Mouse (Mus musculus): Measurements from ENCODE around the gene Cops7b. TPM values are rescaled to one million over a fixed set of nuclear protein-coding genes. Genes with fewer than 3 reads are reported as not detected.
A peak's percentile ranks its signal among the peaks of the same experiment; 100 is the strongest.

Gene Cops7b
- polyA plus RNA-seq, 1 experiment from 2014 or later: 60.6 TPM

GRCm38 (mm10) chr1:86610954-86611353 is 28.2 kb downstream of the Cops7b start:
- Histone ChIP-seq H3K4me1 (replicated peaks) (no peaks in the 10 kb centered on the region), H3K27ac (replicated peaks) (no peak overlapping the region), H3K4me3 (no peak overlapping the region), H3K36me3 (peaks cover 44% of the 10 kb centered on the region), H3K9ac (no peak overlapping the region), H3K4me2 (no peak overlapping the region), H3K27me3 (no peaks in the 10 kb centered on the region), H3K9me3 (no peaks in the 10 kb centered on the region)
- ATAC-seq (ENCODE audit: low read depth): no peak
- 84% methylated on average over 1 of the region's 1 CpGs for WGBS

GRCm38 (mm10) chr1:86612081-86612480 is 29.4 kb downstream of the Cops7b start:
- peaks cover 36% of the 10 kb centered on the region for H3K36me3 ChIP-seq
- H3K4me2 ChIP-seq: no peak overlapping the region
- no peaks in the 10 kb centered on the region for H3K27me3 ChIP-seq
- no peaks in the 10 kb centered on the region for H3K9me3 ChIP-seq
- WGBS: 60% methylated on average over 1 of the region's 1 CpGs
- no peaks in the 10 kb centered on the region for H3K4me1 ChIP-seq (replicated peaks)
- no peak for ATAC-seq (ENCODE audit: low read depth)
- no peak overlapping the region for H3K4me3 ChIP-seq
- H3K9ac ChIP-seq: no peak overlapping the region
- H3K27ac ChIP-seq (replicated peaks): no peak overlapping the region

- H3K27me3 ChIP-seq: no peaks in the 10 kb centered on the region
- no peak overlapping the region for H3K9ac ChIP-seq
- no peak overlapping the region for H3K27ac ChIP-seq (replicated peaks)
- no peaks in the 10 kb centered on the region for H3K4me1 ChIP-seq (replicated peaks)
- H3K9me3 ChIP-seq: no peaks in the 10 kb centered on the region
- H3K4me3 ChIP-seq: no peak overlapping the region
- H3K4me2 ChIP-seq: no peak overlapping the region
- no peak for ATAC-seq (ENCODE audit: low read depth)
- H3K36me3 ChIP-seq: peaks cover 22% of the 10 kb centered on the region; the same call in 1 of the 2 replicates
These were observed 31.6 kb downstream of the Cops7b start for GRCm38 (mm10) chr1:86614269-86614668.

GRCm38 (mm10) chr1:86618454-86619125 is 35.9 kb downstream of the Cops7b start:
- ATAC-seq (ENCODE audit: low read depth): no peak
- WGBS: 59% methylated on average over 10 of the region's 10 CpGs

GRCm38 (mm10) chr1:86622296-86622695 is 39.6 kb downstream of the Cops7b start:
- Histone ChIP-seq H3K27ac (replicated peaks) (no peak overlapping the region), H3K9me3 (no peaks in the 10 kb centered on the region), H3K9ac (no peak overlapping the region), H3K36me3 (no peaks in the 10 kb centered on the region), H3K4me2 (no peak overlapping the region), H3K4me1 (replicated peaks) (peaks cover 10% of the 10 kb centered on the region), H3K4me3 (no peak overlapping the region), H3K27me3 (no peaks in the 10 kb centered on the region)
- ATAC-seq (ENCODE audit: low read depth): no peak
- WGBS: 60% methylated on average over 2 of the region's 2 CpGs

More at GRCm38 (mm10) chr1:86618454-86619125, 35.9 kb downstream of the Cops7b start:
- Histone ChIP-seq H3K27ac (replicated peaks) (no peak overlapping the region), H3K36me3 (no peaks in the 10 kb centered on the region), H3K9ac (no peak overlapping the region), H3K4me3 (no peak overlapping the region), H3K4me2 (no peak overlapping the region), H3K4me1 (replicated peaks) (peaks cover 10% of the 10 kb centered on the region), H3K27me3 (no peaks in the 10 kb centered on the region), H3K9me3 (no peaks in the 10 kb centered on the region)

- no peak overlapping the region for H3K4me3 ChIP-seq
- H3K9me3 ChIP-seq: no peaks in the 10 kb centered on the region
- no peak overlapping the region for H3K9ac ChIP-seq
- peak overlapping the region; percentile 35 for H3K4me2 ChIP-seq
- H3K36me3 ChIP-seq: no peaks in the 10 kb centered on the region
- H3K4me1 ChIP-seq (replicated peaks): peaks cover 10% of the 10 kb centered on the region
- H3K27ac ChIP-seq (replicated peaks): no peak overlapping the region; the same call in 1 of the 2 replicates
- WGBS: 39% methylated on average over 16 of the region's 16 CpGs
- peak; percentile 64 for ATAC-seq (ENCODE audit: low read depth)
- no peaks in the 10 kb centered on the region for H3K27me3 ChIP-seq
These were observed 40.6 kb downstream of the Cops7b start for GRCm38 (mm10) chr1:86623001-86624000.

- Histone ChIP-seq H3K4me3 (no peak overlapping the region), H3K4me2 (no peak overlapping the region), H3K36me3 (no peaks in the 10 kb centered on the region), H3K4me1 (replicated peaks) (peaks cover 13% of the 10 kb centered on the region), H3K9me3 (no peaks in the 10 kb centered on the region), H3K27ac (replicated peaks) (no peak overlapping the region), H3K9ac (no peak overlapping the region), H3K27me3 (peaks cover 3% of the 10 kb centered on the region; the same call in 1 of the 2 replicates)
- WGBS: 89% methylated on average over 3 of the region's 3 CpGs
- no peak for ATAC-seq (ENCODE audit: low read depth)
These were observed 45.6 kb downstream of the Cops7b start for GRCm38 (mm10) chr1:86628270-86628669.

GRCm38 (mm10) chr1:86629936-86630335 is 47.2 kb downstream of the Cops7b start:
- Histone ChIP-seq H3K27ac (replicated peaks) (no peak overlapping the region), H3K27me3 (peaks cover 3% of the 10 kb centered on the region; the same call in 1 of the 2 replicates), H3K4me2 (no peak overlapping the region), H3K4me3 (no peak overlapping the region), H3K9me3 (no peaks in the 10 kb centered on the region), H3K4me1 (replicated peaks) (peaks cover 23% of the 10 kb centered on the region), H3K9ac (no peak overlapping the region), H3K36me3 (no peaks in the 10 kb centered on the region)
- no peak for ATAC-seq (ENCODE audit: low read depth)
- WGBS: 67% methylated on average over 4 of the region's 4 CpGs

- ATAC-seq (ENCODE audit: low read depth): no peak
- Histone ChIP-seq H3K4me3 (no peak overlapping the region), H3K27ac (replicated peaks) (no peak overlapping the region), H3K27me3 (peaks cover 3% of the 10 kb centered on the region; the same call in 1 of the 2 replicates), H3K36me3 (no peaks in the 10 kb centered on the region), H3K4me1 (replicated peaks) (peaks cover 23% of the 10 kb centered on the region), H3K9me3 (no peaks in the 10 kb centered on the region), H3K9ac (no peak overlapping the region), H3K4me2 (no peak overlapping the region)
- 84% methylated on average over 4 of the region's 4 CpGs for WGBS
These were observed 47.8 kb downstream of the Cops7b start for GRCm38 (mm10) chr1:86630527-86630926.

- H3K36me3 ChIP-seq: no peaks in the 10 kb centered on the region
- H3K4me3 ChIP-seq: no peak overlapping the region
- H3K4me1 ChIP-seq (replicated peaks): peaks cover 23% of the 10 kb centered on the region
- H3K9ac ChIP-seq: no peak overlapping the region
- H3K27me3 ChIP-seq: peaks cover 3% of the 10 kb centered on the region; the same call in 1 of the 2 replicates
- H3K4me2 ChIP-seq: no peak overlapping the region
- ATAC-seq (ENCODE audit: low read depth): 0 out of 2 replicates have a peak, but pooled peaks have one; percentile 29
- WGBS: 42% methylated on average over 6 of the region's 6 CpGs
- peak overlapping the region; percentile 80 for H3K27ac ChIP-seq (replicated peaks)
- no peaks in the 10 kb centered on the region for H3K9me3 ChIP-seq
These were observed 50.2 kb downstream of the Cops7b start for GRCm38 (mm10) chr1:86632732-86633380.

- Histone ChIP-seq H3K36me3 (no peaks in the 10 kb centered on the region), H3K4me1 (replicated peaks) (peaks cover 23% of the 10 kb centered on the region), H3K9me3 (no peaks in the 10 kb centered on the region), H3K4me2 (no peak overlapping the region), H3K27me3 (peaks cover 3% of the 10 kb centered on the region; the same call in 1 of the 2 replicates), H3K4me3 (no peak overlapping the region), H3K27ac (replicated peaks) (peak overlapping the region; percentile 80), H3K9ac (no peak overlapping the region)
- ATAC-seq (ENCODE audit: low read depth): no peak
- WGBS: 43% methylated on average over 3 of the region's 3 CpGs
These were observed 50.7 kb downstream of the Cops7b start for GRCm38 (mm10) chr1:86633434-86633833.
